Mouse (Mus musculus): ENCODE measurements around the gene Crip3. TPM values are rescaled to one million over a fixed set of nuclear protein-coding genes. Genes with fewer than 3 reads are reported as not detected.

Gene Crip3
- 0.96 and 1.5 TPM in 2 replicates for polyA plus RNA-seq (2015; fragmentation: Nextera tagmentation; extraction: Ambion mirVana)

GRCm38 (mm10) chr17:46428761-46429414 is at the start of gene Crip3:
Gene Crip3, plus strand, starts transcription at chr17:46428926.
- 0 out of 2 replicates have a peak, but pooled peaks have one; percentile 29 for ATAC-seq (ENCODE audit: low read depth)
- Histone ChIP-seq H3K4me3 (no peak within 1 kb of the TSS), H3K9me3 (no peaks in the 10 kb centered on the region), H3K4me2 (peak within 1 kb of the TSS; percentile 41), H3K4me1 (replicated peaks) (peaks cover 5% of the 10 kb centered on the region), H3K27ac (replicated peaks) (no peak within 1 kb of the TSS), H3K36me3 (0 out of 2 replicates have a peak, but pooled peaks cover 5% of the 10 kb centered on the region), H3K9ac (no peak within 1 kb of the TSS), H3K27me3 (no peaks in the 10 kb centered on the region; the same call in 1 of the 2 replicates)
- WGBS, result 13% methylated on average over 18 of the region's 18 CpGs

- no peaks in the 10 kb centered on the region for H3K27me3 ChIP-seq
- WGBS, result under 1% methylated on average over 71 of the region's 105 CpGs
These were observed 45.2 kb upstream of the Crip3 start, which contains the start of gene Zfp318 for GRCm38 (mm10) chr17:46383294-46384060. Gene Zfp318, plus strand, starts transcription at chr17:46383731.

GRCm38 (mm10) chr17:46384061-46384801 is 44.5 kb upstream of the Crip3 start:
- peak overlapping the region; percentile 94 for H3K27ac ChIP-seq (replicated peaks)

More at GRCm38 (mm10) chr17:46383294-46384060, 45.2 kb upstream of the Crip3 start, which contains the start of gene Zfp318:
- ATAC-seq (ENCODE audit: low read depth), result peak; percentile 98
- peaks cover 20% of the 10 kb centered on the region for H3K4me1 ChIP-seq (replicated peaks)
- H3K4me2 ChIP-seq, result peak within 1 kb of the TSS; percentile 83
- H3K36me3 ChIP-seq, result peaks cover 16% of the 10 kb centered on the region
- peak within 1 kb of the TSS; percentile 94 for H3K27ac ChIP-seq (replicated peaks)
- no peaks in the 10 kb centered on the region for H3K9me3 ChIP-seq
- H3K9ac ChIP-seq, result peak within 1 kb of the TSS; percentile 97
- peak within 1 kb of the TSS; percentile 94 for H3K4me3 ChIP-seq

GRCm38 (mm10) chr17:46388200-46388599 is 40.5 kb upstream of the Crip3 start:
- Histone ChIP-seq H3K4me3 (no peak overlapping the region), H3K9ac (no peak overlapping the region), H3K36me3 (peaks cover 35% of the 10 kb centered on the region), H3K4me1 (replicated peaks) (peaks cover 20% of the 10 kb centered on the region), H3K4me2 (no peak overlapping the region), H3K9me3 (no peaks in the 10 kb centered on the region), H3K27ac (replicated peaks) (no peak overlapping the region), H3K27me3 (no peaks in the 10 kb centered on the region)
- 87% methylated on average over 3 of the region's 3 CpGs for WGBS
- ATAC-seq (ENCODE audit: low read depth), result no peak

More at GRCm38 (mm10) chr17:46384061-46384801, 44.5 kb upstream of the Crip3 start:
- peak; percentile 49 for ATAC-seq (ENCODE audit: low read depth)
- under 1% methylated on average over 67 of the region's 70 CpGs for WGBS
- Histone ChIP-seq H3K36me3 (peaks cover 23% of the 10 kb centered on the region), H3K9ac (peak overlapping the region; percentile 97), H3K9me3 (no peaks in the 10 kb centered on the region), H3K27me3 (no peaks in the 10 kb centered on the region), H3K4me1 (replicated peaks) (peaks cover 20% of the 10 kb centered on the region), H3K4me2 (peak overlapping the region; percentile 83), H3K4me3 (peak overlapping the region; percentile 94)

GRCm38 (mm10) chr17:46393012-46393411 is 35.7 kb upstream of the Crip3 start:
- Histone ChIP-seq H3K27ac (replicated peaks) (no peak overlapping the region), H3K4me1 (replicated peaks) (no peaks in the 10 kb centered on the region), H3K4me3 (no peak overlapping the region), H3K4me2 (no peak overlapping the region), H3K9ac (no peak overlapping the region), H3K36me3 (peaks cover 63% of the 10 kb centered on the region), H3K27me3 (no peaks in the 10 kb centered on the region), H3K9me3 (no peaks in the 10 kb centered on the region)
- WGBS, result 54% methylated on average over 2 of the region's 2 CpGs
- no peak for ATAC-seq (ENCODE audit: low read depth)

- Histone ChIP-seq H3K4me1 (replicated peaks) (no peaks in the 10 kb centered on the region), H3K4me3 (no peak overlapping the region), H3K9ac (no peak overlapping the region), H3K36me3 (peaks cover 63% of the 10 kb centered on the region), H3K4me2 (no peak overlapping the region), H3K27ac (replicated peaks) (no peak overlapping the region), H3K9me3 (no peaks in the 10 kb centered on the region), H3K27me3 (no peaks in the 10 kb centered on the region)
- ATAC-seq (ENCODE audit: low read depth), result no peak
- WGBS, result 86% methylated on average over 1 of the region's 1 CpGs
These were observed 34.1 kb upstream of the Crip3 start for GRCm38 (mm10) chr17:46394631-46395030.

- no peak overlapping the region for H3K4me2 ChIP-seq
- H3K9me3 ChIP-seq, result no peaks in the 10 kb centered on the region
- H3K27me3 ChIP-seq, result no peaks in the 10 kb centered on the region
- 36% methylated on average over 3 of the region's 3 CpGs for WGBS
- no peak overlapping the region for H3K27ac ChIP-seq (replicated peaks)
- no peak overlapping the region for H3K9ac ChIP-seq
- peaks cover 87% of the 10 kb centered on the region for H3K36me3 ChIP-seq
- no peaks in the 10 kb centered on the region for H3K4me1 ChIP-seq (replicated peaks)
- H3K4me3 ChIP-seq, result no peak overlapping the region
- ATAC-seq (ENCODE audit: low read depth), result no peak
These were observed 20.2 kb upstream of the Crip3 start for GRCm38 (mm10) chr17:46408478-46408877.

GRCm38 (mm10) chr17:46418628-46419027 is 10.1 kb upstream of the Crip3 start:
- ATAC-seq (ENCODE audit: low read depth), result no peak

GRCm38 (mm10) chr17:46419717-46420116 is 9.0 kb upstream of the Crip3 start:
- peaks cover 27% of the 10 kb centered on the region for H3K36me3 ChIP-seq
- no peak overlapping the region for H3K4me3 ChIP-seq
- H3K9me3 ChIP-seq, result no peaks in the 10 kb centered on the region
- no peak overlapping the region for H3K9ac ChIP-seq
- no peaks in the 10 kb centered on the region for H3K4me1 ChIP-seq (replicated peaks)
- no peaks in the 10 kb centered on the region for H3K27me3 ChIP-seq
- no peak overlapping the region for H3K27ac ChIP-seq (replicated peaks)
- ATAC-seq (ENCODE audit: low read depth), result no peak
- H3K4me2 ChIP-seq, result no peak overlapping the region

More at GRCm38 (mm10) chr17:46418628-46419027, 10.1 kb upstream of the Crip3 start:
- Histone ChIP-seq H3K27ac (replicated peaks) (no peak overlapping the region), H3K4me2 (no peak overlapping the region), H3K36me3 (peaks cover 36% of the 10 kb centered on the region), H3K27me3 (no peaks in the 10 kb centered on the region), H3K4me1 (replicated peaks) (no peaks in the 10 kb centered on the region), H3K9me3 (no peaks in the 10 kb centered on the region), H3K4me3 (no peak overlapping the region), H3K9ac (no peak overlapping the region)
- WGBS, result 75% methylated on average over 5 of the region's 5 CpGs

GRCm38 (mm10) chr17:46426496-46426895 is 2.2 kb upstream of the Crip3 start:
- Histone ChIP-seq H3K9me3 (no peaks in the 10 kb centered on the region), H3K4me3 (no peak overlapping the region), H3K9ac (no peak overlapping the region), H3K36me3 (0 out of 2 replicates have a peak, but pooled peaks cover 5% of the 10 kb centered on the region), H3K27me3 (no peaks in the 10 kb centered on the region; the same call in 1 of the 2 replicates), H3K4me1 (replicated peaks) (peaks cover 5% of the 10 kb centered on the region; the same call in 1 of the 2 replicates), H3K4me2 (no peak overlapping the region), H3K27ac (replicated peaks) (no peak overlapping the region)
- ATAC-seq (ENCODE audit: low read depth), result no peak

GRCm38 (mm10) chr17:46433627-46434026 is 4.9 kb downstream of the Crip3 start:
- H3K36me3 ChIP-seq, result no peaks in the 10 kb centered on the region
- peak overlapping the region; percentile 45 for H3K4me2 ChIP-seq
- 1% methylated on average over 17 of the region's 17 CpGs for WGBS
- 0 out of 2 replicates have a peak overlapping the region, but pooled peaks have one; percentile 22 for H3K9ac ChIP-seq
- no peaks in the 10 kb centered on the region for H3K9me3 ChIP-seq
- 0 out of 2 replicates have a peak, but pooled peaks have one; percentile 13 for ATAC-seq (ENCODE audit: low read depth)
- H3K27me3 ChIP-seq, result peaks cover 8% of the 10 kb centered on the region
- H3K4me3 ChIP-seq, result no peak overlapping the region
- H3K27ac ChIP-seq (replicated peaks), result no peak overlapping the region
- peaks cover 14% of the 10 kb centered on the region for H3K4me1 ChIP-seq (replicated peaks)
